Mouse (Mus musculus) cerebellum, postnatal 10 days (tissue): ENCODE measurements at regions not wholly inside any gene's neighbourhood (a gene's known extent, or its start where the extent isn't known, plus 50 kb on each side); places are given as distances from the start of the nearest gene placed in this dataset.
A peak's percentile ranks its signal among the peaks of the same experiment; 100 is the strongest.
"Not testable (repeated sequence)": the region's sequence is repeated elsewhere in the genome, so short reads cannot be mapped to it uniquely, and the experiment has no call there.

Experiments
- DNase-seq, 2 experiments: peaks; one replicate each; pipeline ENCODE4 v3.0.0; 2021; ENCODE audit warnings: mixed read lengths in 2 of 2

- peak; percentile 79 to 80 for DNase-seq
Observed at GRCm38 (mm10) chr13:19300320-19301011, 95.1 kb downstream of the Stard3nl start.

GRCm38 (mm10) chr13:19296325-19296724, 99.3 kb downstream of the Stard3nl start:
- DNase-seq = peak in 1 of 2 experiments; percentile 29

- no peak for DNase-seq
Observed at GRCm38 (mm10) chr13:19293041-19293440, 102.6 kb downstream of the Stard3nl start.

GRCm38 (mm10) chr13:19283161-19283560, 112.4 kb downstream of the Stard3nl start:
- peak; percentile 56 to 67 for DNase-seq

GRCm38 (mm10) chr13:19272548-19273295, 122.9 kb downstream of the Stard3nl start:
- DNase-seq = peak; percentile 52 to 65

GRCm38 (mm10) chr13:19264996-19265395, 130.6 kb downstream of the Stard3nl start:
- not testable (repeated sequence) for DNase-seq

GRCm38 (mm10) chr13:19246558-19246957, 149.0 kb downstream of the Stard3nl start:
- not testable (repeated sequence) for DNase-seq

- DNase-seq = not testable (repeated sequence)
Observed at GRCm38 (mm10) chr13:19242580-19242979, 153.0 kb downstream of the Stard3nl start.

- peak; percentile 72 to 78 for DNase-seq
Observed at GRCm38 (mm10) chr13:19236340-19236739, 159.3 kb downstream of the Stard3nl start.

- DNase-seq = no peak
Observed at GRCm38 (mm10) chr13:19234700-19235374, 160.8 kb downstream of the Stard3nl start.

GRCm38 (mm10) chr13:19220004-19220403, 175.6 kb downstream of the Stard3nl start:
- DNase-seq = not testable (repeated sequence)

GRCm38 (mm10) chr13:19219383-19219991, 176.1 kb downstream of the Stard3nl start:
- peak; percentile 32 to 42 for DNase-seq

- no peak for DNase-seq
Observed at GRCm38 (mm10) chr13:19204669-19205068, 190.9 kb downstream of the Stard3nl start.

- DNase-seq = not testable (repeated sequence)
Observed at GRCm38 (mm10) chr13:19202320-19202719, 193.3 kb downstream of the Stard3nl start.
